Mouse (Mus musculus) hindbrain, embryonic 14.5 days (tissue): ENCODE measurements around the gene Arhgap24. TPM values are rescaled to one million over a fixed set of nuclear protein-coding genes. Genes with fewer than 3 reads are reported as not detected.

Experiments used
- ATAC-seq: fragments of 200-750 bp; cut with Nextera tagmentation; 2 replicates; pipeline ENCODE4 v1.8.0; 2017; ENCODE audit warnings: moderate number of reproducible peaks, mild to moderate bottlenecking, moderate TSS enrichment, moderate library complexity; ENCODE audit not compliant: low FRiP score
- DNase-seq: peaks from one replicate; pipeline ENCODE4 v3.0.0-alpha.2; 2015; ENCODE audit warnings: low spot score
- H3K27ac ChIP-seq: fragments of 300-500 bp; sonication (generic); 2 replicates; pipeline ENCODE4 v1.5.1; 2014; ENCODE audit warnings: mild to moderate bottlenecking, moderate library complexity
- H3K27me3 ChIP-seq: fragments of 300-500 bp; sonication (generic); 2 replicates; pipeline ENCODE4 v1.6.1; 2014; ENCODE audit warnings: mild to moderate bottlenecking, low read length, mixed read lengths; ENCODE audit not compliant: control insufficient read depth, insufficient read depth
- H3K36me3 ChIP-seq: fragments of 300-500 bp; sonication (generic); replicated peaks from 2 replicates; pipeline ENCODE4 v1.6.1; 2014; ENCODE audit not compliant: control insufficient read depth, insufficient read depth
- H3K4me1 ChIP-seq: fragments of 300-500 bp; sonication (generic); replicated peaks from 2 replicates; pipeline ENCODE4 v1.6.1; 2014; ENCODE audit warnings: antibody characterized with exemption, low read length, mixed read lengths; ENCODE audit not compliant: control insufficient read depth, insufficient read depth
- H3K4me2 ChIP-seq: fragments of 300-500 bp; sonication (generic); replicated peaks from 2 replicates; pipeline ENCODE4 v1.6.1; 2014; ENCODE audit warnings: mild to moderate bottlenecking, moderate library complexity
- H3K4me3 ChIP-seq: fragments of 300-500 bp; sonication (generic); replicated peaks from 2 replicates; pipeline ENCODE4 v1.5.1; 2014; ENCODE audit warnings: mild to moderate bottlenecking, low read length
- H3K9ac ChIP-seq: fragments of 300-500 bp; sonication (generic); 2 replicates; pipeline ENCODE4 v1.6.1; 2014
- H3K9me3 ChIP-seq: fragments of 300-500 bp; sonication (generic); 2 replicates; pipeline ENCODE4 v1.6.1; 2016; ENCODE audit warnings: low read length; ENCODE audit not compliant: control insufficient read depth
- WGBS: fragments of 180-500 bp; shearing (Covaris S2); extraction: QIAGEN DNeasy Blood & Tissue Kit; methylation state at CpG from one replicate; pipeline ENCODE4 v1.1.7; 2014; 5-methylcytosine and 5-hydroxymethylcytosine counted together
- polyA plus RNA-seq: library from polyadenylated mRNA; unstranded; fragments of >200 nt; fragmentation: Nextera tagmentation; extraction: Ambion mirVana; gene quantifications from 2 replicates; pipeline ENCODE4 v1.2.1, GENCODE M21; 2014

The Arhgap24 gene
- polyA plus RNA-seq, 1 experiment from 2014 or later = 10.3 TPM

DNA sequence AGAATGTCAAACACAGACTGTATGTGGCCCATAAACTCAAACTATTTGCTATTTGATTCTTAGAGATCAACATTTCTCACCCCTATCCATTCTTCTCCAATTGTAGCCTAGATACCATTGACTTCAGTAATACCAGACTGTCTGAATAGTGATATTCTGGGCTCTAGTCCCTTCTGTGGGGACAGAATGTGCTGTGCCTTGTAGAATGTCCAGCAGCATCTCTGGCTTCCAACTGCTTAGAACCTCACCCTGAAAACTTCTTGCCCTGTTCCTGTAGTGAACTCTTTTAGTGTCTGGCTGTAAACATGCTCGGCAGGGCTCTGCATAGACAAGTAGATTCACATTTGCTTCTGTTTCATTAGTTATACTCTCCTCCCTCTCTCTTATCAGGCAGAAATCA lies 110.2 kb downstream of the Arhgap24 start:
- ATAC-seq = no peak
- H3K4me3 ChIP-seq = no peak overlapping the region

DNA sequence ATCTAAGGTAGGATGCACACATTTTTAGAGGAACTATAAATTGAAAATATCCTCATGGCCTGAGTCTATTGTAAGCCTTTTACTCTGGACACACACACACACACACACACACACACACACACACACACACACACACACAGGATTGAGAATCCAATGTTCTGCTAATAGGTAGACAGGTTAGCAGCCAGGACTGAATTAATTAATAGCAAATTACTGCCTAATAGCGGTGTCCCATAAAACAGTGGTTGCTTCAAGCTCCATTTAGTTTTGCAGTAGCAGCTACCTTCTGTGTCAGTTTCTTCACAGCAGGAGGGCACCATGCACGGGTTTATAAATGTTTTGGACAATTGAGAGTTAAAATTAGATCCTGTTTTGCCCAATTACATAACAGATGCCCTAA lies 111.9 kb downstream of the Arhgap24 start:
- Histone ChIP-seq H3K36me3 (no peaks in the 10 kb centered on the region), H3K27me3 (no peaks in the 10 kb centered on the region), H3K9ac (no peak overlapping the region), H3K4me1 (no peaks in the 10 kb centered on the region; the same call in 1 of the 2 replicates), H3K9me3 (no peaks in the 10 kb centered on the region), H3K27ac (no peak overlapping the region), H3K4me3 (no peak overlapping the region), H3K4me2 (no peak overlapping the region)
- no peak for DNase-seq
- WGBS = 59% methylated on average over 2 of the region's 2 CpGs
- no peak for ATAC-seq

More for the DNA sequence above, 110.2 kb downstream of the Arhgap24 start:
- Histone ChIP-seq H3K27ac (no peak overlapping the region), H3K9ac (no peak overlapping the region), H3K27me3 (no peaks in the 10 kb centered on the region), H3K4me1 (no peaks in the 10 kb centered on the region; the same call in 1 of the 2 replicates), H3K4me2 (no peak overlapping the region), H3K36me3 (no peaks in the 10 kb centered on the region), H3K9me3 (no peaks in the 10 kb centered on the region)
- 88% methylated on average over 1 of the region's 1 CpGs for WGBS
- no peak for DNase-seq

DNA sequence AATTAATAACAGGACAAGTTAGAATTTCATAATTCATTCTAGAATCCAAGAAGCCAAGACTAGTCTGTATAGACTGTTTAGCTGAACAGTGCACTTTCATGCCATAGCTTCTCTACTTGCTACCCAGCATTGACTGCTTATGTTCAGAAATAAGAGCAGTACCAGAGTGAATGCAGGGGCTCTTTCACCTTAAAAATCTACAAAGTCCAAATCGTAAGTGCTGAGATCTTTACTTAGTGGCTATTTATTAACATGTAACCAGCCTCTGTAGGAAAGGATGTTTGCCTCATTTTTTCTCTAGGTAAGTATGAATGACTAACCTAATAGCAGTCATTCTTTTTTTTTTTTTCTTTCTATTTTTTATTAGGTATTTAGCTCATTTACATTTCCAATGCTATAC lies 117.9 kb downstream of the Arhgap24 start:
- Histone ChIP-seq H3K36me3 (no peaks in the 10 kb centered on the region), H3K9me3 (no peaks in the 10 kb centered on the region), H3K27ac (no peak overlapping the region), H3K9ac (no peak overlapping the region), H3K27me3 (no peaks in the 10 kb centered on the region), H3K4me2 (no peak overlapping the region), H3K4me3 (no peak overlapping the region), H3K4me1 (no peaks in the 10 kb centered on the region; the same call in 1 of the 2 replicates)
- ATAC-seq = no peak
- no peak for DNase-seq
- 100% methylated on average over 1 of the region's 1 CpGs for WGBS

DNA sequence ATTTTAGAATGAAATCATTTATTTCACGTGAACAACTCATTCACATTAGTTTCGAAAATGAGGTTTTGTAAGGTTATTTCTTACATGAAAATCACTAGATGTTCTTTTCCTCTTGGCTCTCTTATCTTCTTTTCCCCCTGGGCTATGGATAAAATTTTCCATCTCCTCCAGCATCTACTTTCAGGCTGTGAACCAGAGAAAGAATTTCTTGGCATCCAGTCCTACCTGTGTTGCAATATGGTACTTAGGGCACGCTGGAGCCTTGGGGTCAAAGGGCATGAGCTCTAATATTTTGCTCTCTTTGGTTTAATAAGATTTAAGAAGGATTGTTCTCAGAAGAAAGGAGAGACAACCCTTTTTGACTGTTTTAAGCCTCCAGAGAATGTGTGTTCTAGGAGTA lies 132.4 kb downstream of the Arhgap24 start:
- DNase-seq (no peak), ATAC-seq (no peak)
- H3K27me3 ChIP-seq = no peaks in the 10 kb centered on the region
- H3K9ac ChIP-seq = no peak overlapping the region
- no peaks in the 10 kb centered on the region for H3K36me3 ChIP-seq
- no peaks in the 10 kb centered on the region for H3K4me1 ChIP-seq
- H3K4me2 ChIP-seq = no peak overlapping the region
- no peak overlapping the region for H3K27ac ChIP-seq
- no peak overlapping the region for H3K4me3 ChIP-seq
- WGBS = 87% methylated on average over 3 of the region's 3 CpGs
- no peaks in the 10 kb centered on the region for H3K9me3 ChIP-seq

DNA sequence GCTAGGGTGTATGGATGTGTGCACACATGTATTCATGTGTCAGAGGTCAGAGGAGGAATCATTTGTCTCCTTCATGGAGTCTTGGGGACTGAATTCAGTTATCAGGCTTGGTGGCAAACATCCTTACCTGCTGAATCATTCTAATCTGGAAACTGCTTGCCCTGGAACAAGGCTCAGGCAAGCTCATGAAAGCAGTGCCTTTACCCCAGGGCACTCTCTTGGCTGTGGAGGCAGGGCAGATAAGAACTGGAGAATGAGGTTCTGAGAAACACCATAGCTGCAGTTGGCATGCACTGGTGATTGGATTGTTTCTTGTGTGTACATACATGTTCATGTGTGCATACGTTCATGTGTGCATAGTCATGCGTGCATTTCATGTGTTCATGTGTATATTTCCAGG lies 132.9 kb downstream of the Arhgap24 start:
- Histone ChIP-seq H3K4me1 (no peaks in the 10 kb centered on the region), H3K4me3 (no peak overlapping the region), H3K9ac (no peak overlapping the region), H3K9me3 (no peaks in the 10 kb centered on the region), H3K4me2 (no peak overlapping the region), H3K27me3 (no peaks in the 10 kb centered on the region), H3K36me3 (no peaks in the 10 kb centered on the region), H3K27ac (no peak overlapping the region)
- ATAC-seq = no peak
- 91% methylated on average over 2 of the region's 2 CpGs for WGBS
- no peak for DNase-seq

DNA sequence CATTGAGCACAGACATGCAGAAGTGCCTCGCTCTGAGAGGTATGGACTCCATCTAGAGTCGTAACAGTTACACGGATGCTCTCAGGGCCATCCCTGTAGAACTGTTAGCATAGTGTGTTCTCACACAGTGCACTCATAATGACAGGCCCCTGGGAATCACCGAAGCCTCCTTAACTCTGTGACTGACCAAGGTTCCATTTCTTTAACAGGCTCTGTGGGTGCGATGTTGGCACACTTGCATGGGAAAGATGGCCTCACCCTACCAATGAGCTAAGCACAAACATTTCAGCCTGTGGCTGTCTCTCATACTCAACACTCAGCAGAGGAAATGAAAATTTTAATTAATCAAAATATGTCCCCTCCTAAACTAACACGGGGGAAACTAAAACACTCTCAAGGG lies 134.1 kb downstream of the Arhgap24 start:
- H3K27ac ChIP-seq = no peak overlapping the region
- no peak overlapping the region for H3K4me2 ChIP-seq
- no peak overlapping the region for H3K4me3 ChIP-seq
- DNase-seq = no peak
- ATAC-seq = no peak
- H3K9me3 ChIP-seq = no peaks in the 10 kb centered on the region
- H3K4me1 ChIP-seq = no peaks in the 10 kb centered on the region
- no peak overlapping the region for H3K9ac ChIP-seq
- 95% methylated on average over 6 of the region's 6 CpGs for WGBS
- no peaks in the 10 kb centered on the region for H3K36me3 ChIP-seq
- H3K27me3 ChIP-seq = no peaks in the 10 kb centered on the region

DNA sequence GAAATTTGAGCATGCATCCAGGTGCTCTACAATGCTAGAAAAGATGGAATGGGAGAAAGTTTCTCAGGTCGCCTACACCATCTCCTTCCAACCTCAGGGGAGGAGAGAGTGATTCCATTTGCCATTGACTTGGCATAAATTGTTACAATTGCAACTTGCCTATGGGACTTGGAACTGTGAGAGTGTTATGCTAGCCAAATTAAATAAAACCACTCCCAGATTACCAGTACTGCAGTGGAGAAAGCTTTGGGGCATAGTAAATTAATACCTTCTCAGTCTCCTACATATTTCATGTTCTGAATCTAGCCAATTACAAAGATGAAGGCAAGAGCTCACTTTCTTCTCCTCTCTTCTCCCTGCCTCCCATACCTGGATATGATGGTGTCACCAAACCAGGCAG lies 139.8 kb downstream of the Arhgap24 start:
- Histone ChIP-seq H3K9me3 (no peaks in the 10 kb centered on the region), H3K4me3 (no peak overlapping the region), H3K27me3 (no peaks in the 10 kb centered on the region), H3K27ac (no peak overlapping the region), H3K4me2 (no peak overlapping the region), H3K9ac (no peak overlapping the region), H3K36me3 (no peaks in the 10 kb centered on the region), H3K4me1 (no peaks in the 10 kb centered on the region)
- WGBS = 100% methylated on average over 1 of the region's 1 CpGs
- ATAC-seq (no peak), DNase-seq (no peak)

DNA sequence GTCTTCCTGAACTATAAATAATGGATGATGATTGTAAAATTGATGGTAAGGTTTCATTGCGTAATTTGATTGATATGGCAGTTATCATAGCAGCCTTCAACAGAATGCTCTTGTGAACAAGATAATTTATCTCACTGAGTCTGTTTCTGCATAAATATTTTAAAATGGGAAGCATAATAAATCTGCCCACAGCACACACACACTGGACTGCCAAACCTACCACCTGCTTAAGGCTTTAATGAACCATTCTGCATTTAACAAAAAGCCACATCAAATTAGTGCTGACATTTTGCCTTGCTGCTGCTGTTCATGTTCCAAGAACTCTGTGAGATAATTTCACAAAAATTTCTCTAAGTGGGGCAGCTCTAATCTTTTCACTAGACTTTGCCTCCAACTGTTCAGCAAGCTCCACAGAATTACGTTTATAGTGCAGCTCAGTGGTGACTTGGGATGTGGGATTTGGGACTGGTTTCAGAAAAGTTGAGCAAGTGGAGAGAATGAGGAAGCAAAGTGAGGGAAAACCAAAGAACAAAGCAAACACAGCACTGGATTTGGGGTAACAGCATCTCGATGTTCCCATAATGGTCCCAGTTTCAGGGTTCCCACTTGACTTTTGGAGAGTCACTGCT lies 142.7 kb downstream of the Arhgap24 start:
- 90% methylated on average over 3 of the region's 3 CpGs for WGBS
- DNase-seq (no peak), ATAC-seq (no peak)
- Histone ChIP-seq H3K4me3 (no peak overlapping the region), H3K9me3 (no peaks in the 10 kb centered on the region), H3K4me2 (no peak overlapping the region), H3K27ac (no peak overlapping the region), H3K9ac (no peak overlapping the region), H3K4me1 (no peaks in the 10 kb centered on the region), H3K27me3 (no peaks in the 10 kb centered on the region), H3K36me3 (no peaks in the 10 kb centered on the region)

DNA sequence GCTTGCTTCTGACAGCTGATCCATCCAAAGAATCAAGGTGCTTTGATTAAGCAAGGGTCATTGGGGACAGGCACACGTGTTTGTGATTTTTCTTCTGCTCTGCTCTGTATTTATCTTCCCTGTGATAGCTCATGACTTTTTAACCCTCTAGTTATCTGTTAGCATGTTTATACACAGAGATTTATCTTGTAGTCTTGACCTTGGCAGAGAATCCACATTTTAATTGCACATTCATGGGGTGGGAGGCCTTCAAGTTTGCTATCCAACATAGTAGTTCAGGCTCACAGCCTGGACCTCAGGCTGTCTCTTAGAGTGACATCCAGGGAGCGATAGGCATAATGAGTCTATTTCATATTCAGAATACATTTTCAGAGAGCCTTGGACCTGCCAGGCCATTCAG lies 145.5 kb downstream of the Arhgap24 start:
- WGBS = 65% methylated on average over 2 of the region's 2 CpGs
- H3K27ac ChIP-seq = no peak overlapping the region
- no peak overlapping the region for H3K9ac ChIP-seq
- H3K4me3 ChIP-seq = no peak overlapping the region
- no peaks in the 10 kb centered on the region for H3K4me1 ChIP-seq
- no peak overlapping the region for H3K4me2 ChIP-seq
- no peaks in the 10 kb centered on the region for H3K36me3 ChIP-seq
- DNase-seq = no peak
- ATAC-seq = no peak
- H3K9me3 ChIP-seq = no peaks in the 10 kb centered on the region
- H3K27me3 ChIP-seq = no peaks in the 10 kb centered on the region

DNA sequence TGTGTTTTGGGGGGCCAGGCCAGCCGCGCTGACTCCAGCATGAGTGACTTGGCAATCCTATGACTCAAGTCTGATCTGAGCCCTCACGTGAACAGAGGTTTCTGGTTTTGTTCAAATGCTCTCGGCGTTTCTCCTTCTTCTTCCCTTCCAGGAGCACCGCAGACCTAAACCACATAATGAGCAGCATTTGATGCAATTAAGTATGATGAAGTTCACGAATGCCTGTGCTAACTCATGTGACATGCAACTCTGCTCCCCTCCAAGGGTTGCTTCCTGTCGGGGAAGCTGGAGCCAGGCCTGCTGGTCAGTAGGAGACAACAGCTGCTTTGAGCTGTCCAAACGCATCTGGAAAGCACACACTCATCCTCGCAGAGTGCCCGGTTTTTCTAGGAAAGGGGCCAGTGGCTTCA lies 148.2 kb downstream of the Arhgap24 start:
- H3K4me3 ChIP-seq = no peak overlapping the region
- 86% methylated on average over 11 of the region's 11 CpGs for WGBS
- H3K4me1 ChIP-seq = no peaks in the 10 kb centered on the region
- H3K27ac ChIP-seq = no peak overlapping the region
- no peaks in the 10 kb centered on the region for H3K36me3 ChIP-seq
- H3K4me2 ChIP-seq = no peak overlapping the region
- H3K9ac ChIP-seq = no peak overlapping the region
- H3K9me3 ChIP-seq = no peaks in the 10 kb centered on the region
- no peaks in the 10 kb centered on the region for H3K27me3 ChIP-seq
- DNase-seq (no peak), ATAC-seq (no peak)
